Mouse (Mus musculus) embryo, embryonic 10.5 days (tissue): Measurements from ENCODE around the gene Zfp277.

Experiments
- DNase-seq: peaks from one replicate; pipeline ENCODE4 v3.0.0-alpha.2; 2015; ENCODE audit warnings: low spot score

The Zfp277 gene

GRCm38 (mm10) chr12:40378621-40379537 lies 66.8 kb downstream of the Zfp277 start:
- no peak for DNase-seq

GRCm38 (mm10) chr12:40351879-40352278 lies 93.8 kb downstream of the Zfp277 start:
- DNase-seq, result no peak

- no peak for DNase-seq
Measured at GRCm38 (mm10) chr12:40348251-40348650, 97.5 kb downstream of the Zfp277 start.

GRCm38 (mm10) chr12:40347060-40347698 lies 98.5 kb downstream of the Zfp277 start:
- DNase-seq, result no peak

- peak; percentile 21 for DNase-seq
Measured at GRCm38 (mm10) chr12:40341443-40341842, 104.3 kb downstream of the Zfp277 start.

GRCm38 (mm10) chr12:40335303-40335702 lies 110.4 kb downstream of the Zfp277 start:
- no peak for DNase-seq

- DNase-seq, result no peak
Measured at GRCm38 (mm10) chr12:40331467-40331866, 114.2 kb downstream of the Zfp277 start.

GRCm38 (mm10) chr12:40327012-40327660 lies 118.6 kb downstream of the Zfp277 start:
- DNase-seq, result no peak

- DNase-seq, result no peak
Measured at GRCm38 (mm10) chr12:40325582-40325981, 120.1 kb downstream of the Zfp277 start.

GRCm38 (mm10) chr12:40324819-40325218 lies 120.9 kb downstream of the Zfp277 start:
- DNase-seq, result no peak

- no peak for DNase-seq
Measured at GRCm38 (mm10) chr12:40315146-40315545, 130.6 kb downstream of the Zfp277 start.

GRCm38 (mm10) chr12:40303960-40304359 lies 141.7 kb downstream of the Zfp277 start:
- DNase-seq, result no peak

- DNase-seq, result no peak
Measured at GRCm38 (mm10) chr12:40298636-40299035, 147.1 kb downstream of the Zfp277 start.

- DNase-seq, result no peak
Measured at GRCm38 (mm10) chr12:40286539-40286938, 159.2 kb downstream of the Zfp277 start.

- no peak for DNase-seq
Measured at GRCm38 (mm10) chr12:40280596-40281325, 164.9 kb downstream of the Zfp277 start.

- no peak for DNase-seq
Measured at GRCm38 (mm10) chr12:40277581-40277980, 168.1 kb downstream of the Zfp277 start.

GRCm38 (mm10) chr12:40274931-40275330 lies 170.8 kb downstream of the Zfp277 start:
- no peak for DNase-seq

GRCm38 (mm10) chr12:40273339-40273738 lies 172.4 kb downstream of the Zfp277 start:
- no peak for DNase-seq

- no peak for DNase-seq
Measured at GRCm38 (mm10) chr12:40272710-40273109, 173.0 kb downstream of the Zfp277 start.

GRCm38 (mm10) chr12:40268313-40268712 lies 177.4 kb downstream of the Zfp277 start:
- DNase-seq, result no peak
